Mouse (Mus musculus) CD8-positive naive resting alpha-beta T cell, adult 2 months (primary cell): ENCODE measurements around the gene Lifr.

ENCODE experiments used
- DNase-seq, 2 experiments: peaks; one replicate each; pipeline ENCODE4 v3.0.0; 2022; ENCODE audit warnings: low read depth in 2 of 2, low spot score in 2 of 2

Gene Lifr

DNA sequence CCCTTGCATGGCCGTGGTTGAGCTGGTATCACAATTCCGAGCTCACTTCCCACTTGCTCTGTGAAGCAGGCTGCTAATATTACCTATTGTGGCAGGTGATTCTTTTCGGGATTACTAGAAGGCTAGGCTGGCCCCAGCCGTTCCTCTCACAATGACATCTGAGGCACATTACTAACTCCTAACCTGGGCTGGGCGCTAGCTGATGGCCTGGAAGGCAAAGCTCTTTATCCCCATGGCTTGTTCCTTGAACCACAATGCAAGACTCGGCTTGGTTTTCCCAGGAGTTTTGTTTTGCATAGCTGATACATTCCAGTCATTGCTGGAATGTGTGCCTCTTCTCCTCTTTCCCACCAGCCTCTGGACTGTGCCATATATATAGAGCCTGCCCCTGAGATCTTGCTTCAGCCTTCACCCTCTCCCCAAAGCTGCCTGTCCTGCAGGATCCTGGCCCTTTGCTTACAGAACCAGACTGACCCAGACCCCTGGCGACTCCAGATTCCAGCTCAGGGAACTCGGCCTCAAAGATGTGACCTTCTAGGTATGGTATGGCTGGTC lies at the start of gene Lifr:
Gene Lifr (plus strand): TSS at position 404 of the 555 bp plus-strand sequence.
- DNase-seq = no peak

DNA sequence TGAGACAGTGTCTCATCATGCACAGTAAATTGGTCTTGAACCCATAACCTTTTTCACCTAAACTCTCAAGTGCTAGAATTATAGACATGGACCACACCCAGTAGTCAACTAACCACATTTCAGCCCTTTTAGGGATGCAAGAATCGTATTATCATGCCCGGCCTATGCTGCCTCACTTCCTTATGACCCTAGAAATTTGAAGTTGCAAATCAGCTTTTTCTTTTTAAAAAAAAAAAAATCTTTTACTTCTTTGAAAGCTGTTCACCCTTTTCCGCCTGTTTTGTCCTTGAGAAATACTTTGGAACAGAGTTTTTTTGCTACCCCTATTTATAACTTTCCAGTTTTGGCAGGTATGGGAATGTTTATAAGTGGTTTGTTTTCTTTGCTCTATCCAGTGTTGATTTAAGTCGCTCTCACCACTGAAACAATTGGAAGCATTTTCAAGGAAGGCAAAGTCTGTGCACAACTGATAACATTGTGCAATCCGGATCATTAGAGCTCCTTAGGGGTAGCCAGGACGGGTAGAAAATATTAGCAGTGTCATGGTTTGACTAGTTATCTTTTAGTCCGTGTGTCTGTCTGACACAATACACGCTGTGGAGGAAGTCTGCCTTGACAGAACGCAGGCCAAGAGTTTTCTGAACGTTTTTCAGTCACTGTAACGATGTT lies 46.2 kb upstream of the Lifr start:
- no peak for DNase-seq

DNA sequence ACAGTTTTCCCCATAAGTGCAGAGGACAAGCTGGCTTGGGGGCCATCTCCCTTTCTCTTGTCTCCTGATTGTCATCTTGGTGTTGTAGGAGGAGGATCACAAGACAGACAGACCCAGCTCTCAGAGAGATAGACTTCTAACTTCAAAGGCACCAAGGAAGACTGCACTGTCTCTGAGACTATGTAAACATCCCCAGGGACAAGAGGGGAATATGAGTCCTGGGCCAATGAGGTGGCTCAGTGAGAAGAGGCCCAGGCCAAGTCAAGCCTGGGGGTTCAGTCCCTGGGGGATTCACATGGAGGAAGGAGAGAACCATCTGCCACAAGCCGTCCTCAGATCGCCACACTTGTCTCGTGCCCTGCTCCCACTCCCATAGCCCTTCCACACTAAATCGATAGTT lies 45.4 kb upstream of the Lifr start:
- no peak for DNase-seq

DNA sequence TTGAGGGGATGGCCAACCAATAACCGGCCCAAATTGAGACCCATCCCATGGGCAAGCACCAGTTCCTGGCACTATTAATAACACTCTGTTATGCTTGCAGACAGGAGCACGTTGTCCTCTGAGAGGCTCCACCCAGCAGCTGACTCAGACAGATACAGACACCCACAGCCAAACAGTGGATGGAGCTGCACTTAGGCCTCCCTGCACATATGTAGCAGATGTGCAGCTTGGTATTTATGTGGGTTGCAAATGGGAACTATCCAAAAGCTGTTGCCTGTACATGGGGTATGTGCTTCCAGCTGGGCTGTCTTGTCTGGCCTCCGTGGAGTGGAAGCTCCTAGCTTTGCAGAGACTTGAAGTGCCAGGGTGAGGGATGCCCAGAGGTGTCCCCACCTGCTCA lies 42.5 kb upstream of the Lifr start:
- no peak for DNase-seq

DNA sequence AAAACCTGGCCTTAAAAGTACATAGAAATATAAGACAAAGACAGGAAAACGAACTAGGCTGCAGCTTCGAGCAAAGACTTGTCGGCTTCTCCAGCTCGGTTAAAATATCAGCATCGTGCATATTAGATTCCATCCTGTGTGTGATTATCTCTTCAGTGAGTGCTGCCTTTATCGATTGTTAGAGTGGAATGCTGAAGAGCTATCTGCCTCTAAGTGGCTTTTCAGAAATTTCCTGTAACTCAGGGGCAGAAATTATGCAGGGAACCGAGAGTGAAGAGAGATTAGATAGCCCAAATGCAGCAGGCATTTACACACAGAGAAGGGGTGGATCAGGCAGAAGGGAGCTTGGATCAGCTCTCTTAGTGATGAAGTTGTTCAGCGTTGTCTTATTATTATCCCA lies 41.5 kb upstream of the Lifr start:
- no peak for DNase-seq

DNA sequence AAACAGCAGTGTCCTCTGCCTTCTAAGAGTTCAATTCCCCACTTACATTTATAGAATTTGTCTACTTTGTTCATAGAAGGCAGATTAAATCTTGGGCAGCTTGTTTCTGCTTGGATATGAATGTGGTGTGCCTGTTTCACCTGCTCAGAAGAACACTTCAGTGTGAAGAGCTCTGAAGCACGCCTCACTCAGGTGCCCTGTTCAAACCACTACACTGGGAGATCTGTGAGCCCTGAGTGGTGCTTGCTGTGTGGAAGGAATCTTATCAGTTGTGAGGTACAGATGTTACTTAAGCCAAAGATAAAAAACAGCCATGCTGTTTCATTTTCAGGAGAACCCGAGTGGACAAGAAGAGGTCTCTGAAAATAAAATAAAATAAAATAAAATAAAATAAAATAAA lies 38.7 kb upstream of the Lifr start:
- DNase-seq = no peak

DNA sequence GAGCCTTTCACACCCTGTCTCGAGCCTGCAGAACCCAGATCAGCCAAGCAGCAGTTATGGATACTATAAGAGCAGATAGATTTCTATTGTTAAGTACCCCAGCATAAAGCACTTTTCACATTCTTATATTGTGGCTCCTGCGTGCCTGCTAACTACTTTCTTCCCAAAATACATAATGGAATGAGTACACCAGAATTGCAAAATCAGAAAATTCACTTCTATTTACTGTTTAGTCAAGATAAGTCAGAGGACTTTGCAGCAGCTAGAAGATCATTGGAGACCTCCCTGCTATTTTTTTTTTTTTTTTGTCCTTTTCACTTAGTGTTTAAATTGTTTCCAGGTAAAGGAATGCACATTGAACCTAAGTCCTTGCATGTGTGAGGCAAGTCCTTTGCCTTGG lies 38.3 kb upstream of the Lifr start:
- no peak for DNase-seq

DNA sequence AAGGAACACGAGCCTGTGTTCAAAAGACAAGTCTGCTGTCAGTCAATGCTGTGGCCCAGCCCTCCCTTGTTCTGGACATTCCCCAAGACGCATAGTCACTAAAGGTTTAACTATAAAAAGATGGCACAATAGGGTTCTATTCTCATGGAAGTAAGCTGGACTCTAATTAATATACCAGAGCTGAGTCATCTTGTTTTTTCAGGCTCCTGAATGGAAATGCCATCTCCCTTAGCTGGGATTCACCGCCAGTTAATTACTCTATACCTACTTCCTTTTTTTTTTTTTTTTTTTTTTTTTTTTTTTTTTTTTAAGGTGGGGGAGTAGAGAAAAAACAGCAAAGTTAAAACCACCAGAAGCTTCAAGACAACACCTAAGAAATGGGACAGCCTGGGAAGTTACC lies 33.6 kb upstream of the Lifr start:
- DNase-seq = no peak

DNA sequence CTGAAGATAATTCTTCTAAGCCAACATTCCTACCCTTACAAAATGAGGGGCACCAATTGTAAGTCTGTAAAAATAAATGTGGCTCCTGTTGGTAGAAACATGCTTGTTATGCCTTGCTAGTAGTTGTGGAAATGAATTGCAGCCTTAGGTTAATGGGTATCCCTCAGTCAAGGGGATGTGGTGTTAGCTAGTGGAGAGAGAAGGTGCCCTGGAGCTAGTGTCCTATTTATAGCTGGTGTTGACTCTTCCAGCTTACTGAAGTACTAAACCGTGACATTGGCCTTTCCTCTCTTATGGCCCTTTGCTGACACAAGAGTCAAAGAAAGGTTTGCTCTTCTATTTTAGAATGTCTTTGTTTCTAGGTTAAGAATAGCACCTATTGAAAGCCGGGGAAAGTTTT lies 29.9 kb upstream of the Lifr start:
- DNase-seq = no peak

DNA sequence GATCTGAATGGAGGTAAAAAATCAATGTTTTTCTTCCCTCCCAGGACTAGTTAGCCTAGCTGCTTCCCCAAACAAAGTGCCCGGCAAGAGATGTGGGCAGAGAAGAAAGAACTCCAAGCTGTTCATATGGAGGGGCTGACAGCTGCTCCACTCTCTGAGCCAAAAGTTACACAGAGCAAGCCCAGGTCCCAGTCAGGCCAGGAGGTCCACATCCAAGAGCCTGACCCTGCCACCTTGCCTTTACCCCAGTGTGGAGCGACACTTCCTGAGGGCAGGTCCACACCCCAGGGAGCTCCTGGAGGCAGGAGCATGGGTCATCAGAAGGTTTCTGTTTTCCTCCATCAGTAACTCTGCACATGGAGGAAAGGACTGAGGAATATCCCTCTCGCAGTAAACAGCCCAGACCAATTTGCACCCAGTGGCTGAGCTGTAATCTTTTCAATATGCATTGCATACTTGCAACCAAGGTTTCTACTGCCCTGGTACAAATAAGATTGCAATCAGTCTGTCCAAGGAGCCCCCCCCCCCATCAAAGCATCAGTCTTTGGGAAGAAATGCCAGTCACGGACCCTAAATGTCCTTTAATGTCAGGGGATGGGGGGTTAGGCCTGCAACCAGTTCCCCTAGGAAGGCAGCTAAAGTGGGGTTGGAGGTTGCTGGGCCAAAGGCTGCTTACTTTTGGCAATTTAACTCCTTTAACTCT lies 28.3 kb upstream of the Lifr start:
- DNase-seq = no peak

DNA sequence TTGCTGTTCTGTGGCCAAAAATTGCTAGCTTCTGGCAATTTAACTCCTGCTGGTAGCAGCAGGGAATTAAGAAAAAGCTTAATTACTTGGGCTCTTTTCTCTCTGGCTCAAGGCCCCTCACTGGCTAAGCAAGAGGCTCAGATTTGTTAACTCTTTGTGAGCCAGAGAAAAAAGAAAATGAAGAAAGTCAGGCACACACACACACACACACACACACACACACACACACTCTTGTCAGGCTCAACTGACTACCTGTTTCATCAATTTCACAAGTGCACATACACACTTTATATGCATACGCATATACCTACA lies 27.8 kb upstream of the Lifr start:
- no peak for DNase-seq

DNA sequence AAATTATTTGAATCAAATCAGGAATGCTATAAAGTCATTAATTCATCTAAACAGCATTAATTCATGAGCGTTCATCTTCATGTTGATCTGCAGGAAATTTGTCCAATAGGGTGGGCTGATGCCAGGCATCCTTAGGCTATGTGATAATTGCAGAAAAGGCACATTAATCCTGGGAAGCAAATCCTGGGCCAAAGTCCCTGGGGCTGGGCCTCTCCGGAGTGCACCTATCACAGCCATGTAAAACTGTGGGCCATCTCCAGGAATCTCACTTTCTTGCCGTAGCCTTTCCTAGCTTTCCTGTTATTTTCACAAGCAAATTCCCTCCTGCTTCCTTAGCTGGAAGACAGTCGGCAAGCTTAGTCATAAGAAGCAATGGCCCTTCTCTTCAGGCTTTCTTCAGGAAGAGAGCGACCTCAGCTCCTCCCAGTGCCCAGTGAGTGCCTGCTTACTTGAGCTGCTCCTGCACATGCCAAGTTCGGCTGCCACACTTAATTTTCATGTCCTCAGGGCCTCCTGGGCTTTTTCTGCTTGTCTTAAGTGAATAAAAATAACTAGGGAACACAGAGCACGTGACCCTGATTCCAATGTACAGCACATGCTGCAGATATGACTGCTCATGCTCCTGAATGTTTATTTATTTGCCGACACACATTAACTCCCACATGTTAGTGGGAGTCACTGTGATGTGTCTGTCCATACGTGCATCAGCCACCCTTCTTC lies 26.7 kb upstream of the Lifr start:
- no peak for DNase-seq

DNA sequence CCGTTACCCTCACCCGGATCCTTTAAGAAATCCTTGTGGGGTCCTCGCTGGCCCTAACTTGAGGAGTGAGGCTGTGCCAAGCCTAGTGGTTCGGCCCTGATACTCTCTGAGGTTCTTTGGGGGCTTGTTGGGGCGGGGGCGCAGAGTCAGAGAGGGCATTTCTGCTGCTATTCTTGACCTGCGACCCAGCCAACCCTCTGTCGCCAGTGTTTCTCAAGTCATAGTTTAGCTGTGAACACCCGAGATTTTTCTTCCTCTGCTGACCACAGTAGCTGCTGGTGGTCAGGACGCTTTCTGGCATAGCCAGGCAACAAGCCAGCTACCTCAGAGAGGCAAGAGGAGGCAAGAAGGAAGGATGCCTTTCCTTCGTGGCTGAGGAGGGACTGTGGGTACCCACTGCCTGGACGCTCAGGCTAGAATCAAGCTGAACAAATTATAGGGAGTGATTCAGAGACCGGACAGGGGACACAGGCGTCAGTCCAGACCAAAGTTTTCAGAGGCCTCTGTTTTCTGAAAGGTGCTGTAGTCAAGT lies 25.4 kb upstream of the Lifr start:
- DNase-seq = no peak

DNA sequence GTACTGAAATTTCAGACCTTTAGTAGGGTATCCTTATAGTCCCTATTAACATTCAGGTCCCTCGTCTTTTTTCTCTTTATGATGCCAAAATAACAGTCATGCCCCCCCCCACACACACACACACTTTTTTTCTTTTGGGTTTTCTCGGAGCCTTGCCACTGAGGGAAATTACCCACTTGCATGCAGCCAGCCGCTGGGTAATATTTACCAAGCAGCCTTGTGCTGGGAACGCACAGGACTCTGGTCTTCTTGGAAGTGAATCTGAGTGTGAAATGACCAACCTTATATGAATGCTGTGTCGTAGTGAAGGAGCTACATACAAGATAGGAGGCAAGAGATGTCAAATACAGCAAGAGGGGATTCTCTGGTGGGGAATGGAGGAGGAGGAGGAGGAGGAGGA lies 24.8 kb upstream of the Lifr start:
- DNase-seq = no peak

DNA sequence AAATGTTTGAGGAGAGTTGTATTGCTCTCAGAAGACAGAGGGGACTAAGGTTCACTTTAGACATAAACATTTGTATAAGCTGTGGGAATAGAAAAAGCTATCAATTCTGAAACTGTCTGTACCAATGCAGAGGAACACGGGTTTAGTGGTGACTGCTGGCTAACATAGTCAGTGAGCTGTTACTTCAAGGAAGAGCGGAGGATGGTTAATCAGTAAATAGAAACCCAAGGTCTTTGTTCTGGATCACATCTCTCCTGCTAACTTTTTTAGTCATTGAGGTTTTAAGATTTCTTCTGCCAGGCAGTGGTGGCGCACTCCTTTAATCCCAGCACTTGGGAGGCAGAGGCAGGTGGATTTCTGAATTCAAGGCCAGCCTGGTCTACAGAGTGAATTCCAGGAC lies 23.7 kb upstream of the Lifr start:
- DNase-seq = no peak

DNA sequence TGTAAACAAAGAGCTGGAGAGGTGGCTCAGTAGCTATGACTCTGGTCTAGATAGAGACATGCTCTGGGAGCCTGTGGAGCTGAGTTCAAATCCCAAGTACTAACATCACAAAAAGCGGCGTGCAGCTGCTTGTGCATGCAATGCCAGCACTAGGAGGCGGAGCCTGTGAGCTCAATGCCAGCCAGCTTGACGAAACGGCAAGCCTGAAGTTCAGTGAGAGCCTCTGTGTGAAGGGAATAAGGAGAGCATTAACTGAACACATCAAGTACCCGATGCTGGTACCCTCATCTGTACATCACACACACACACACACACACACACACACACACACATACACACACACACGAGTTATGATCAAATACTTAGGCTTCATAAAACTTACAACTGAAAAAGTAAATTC lies 21.0 kb upstream of the Lifr start:
- DNase-seq = no peak

DNA sequence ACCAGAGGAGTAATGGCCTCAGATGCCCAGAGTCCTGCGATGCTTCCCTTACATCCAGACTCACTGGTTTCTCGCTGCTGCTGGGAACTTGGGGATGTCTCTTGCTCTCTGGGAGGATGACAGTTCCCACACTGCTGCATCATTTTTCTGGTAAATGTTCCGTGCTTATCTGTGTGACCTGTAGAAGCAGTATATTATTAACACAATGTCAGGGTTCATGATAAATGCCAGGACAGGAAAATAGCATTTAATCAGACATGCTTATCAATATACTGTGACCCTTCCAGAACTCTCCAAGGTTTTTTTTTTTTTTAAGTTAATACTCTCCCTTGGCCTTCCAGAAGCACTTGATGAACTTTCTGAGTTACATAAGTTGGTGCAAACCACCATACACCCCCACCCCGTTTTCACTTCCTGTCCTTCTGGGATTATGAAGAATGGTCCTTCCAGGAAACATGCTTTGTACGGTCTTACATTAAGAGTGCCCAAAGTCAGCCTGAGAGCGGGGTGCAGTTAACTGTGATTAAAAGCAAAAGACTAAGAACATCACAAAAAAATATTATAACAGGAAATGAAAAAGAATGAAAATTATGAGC lies 20.1 kb upstream of the Lifr start:
- no peak for DNase-seq

DNA sequence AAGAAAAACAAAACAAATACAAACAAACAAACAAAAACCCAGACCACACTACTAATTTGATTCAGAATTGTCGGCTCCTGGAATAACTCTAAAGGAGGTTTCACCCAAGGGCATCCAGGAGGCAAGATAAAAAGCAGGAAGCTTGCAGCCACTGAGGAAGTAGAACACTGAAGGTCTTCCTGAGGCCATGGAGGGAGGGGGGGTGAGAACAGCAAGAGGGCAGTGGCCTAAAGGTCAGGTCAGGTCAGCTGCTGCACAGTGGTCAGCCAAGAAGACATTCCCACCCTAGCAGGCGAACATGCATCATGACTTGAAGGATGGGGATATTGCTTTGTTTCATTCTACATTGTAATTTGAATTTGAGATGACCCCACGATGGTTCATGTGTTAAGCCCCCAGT lies 17.1 kb upstream of the Lifr start:
- DNase-seq = no peak

DNA sequence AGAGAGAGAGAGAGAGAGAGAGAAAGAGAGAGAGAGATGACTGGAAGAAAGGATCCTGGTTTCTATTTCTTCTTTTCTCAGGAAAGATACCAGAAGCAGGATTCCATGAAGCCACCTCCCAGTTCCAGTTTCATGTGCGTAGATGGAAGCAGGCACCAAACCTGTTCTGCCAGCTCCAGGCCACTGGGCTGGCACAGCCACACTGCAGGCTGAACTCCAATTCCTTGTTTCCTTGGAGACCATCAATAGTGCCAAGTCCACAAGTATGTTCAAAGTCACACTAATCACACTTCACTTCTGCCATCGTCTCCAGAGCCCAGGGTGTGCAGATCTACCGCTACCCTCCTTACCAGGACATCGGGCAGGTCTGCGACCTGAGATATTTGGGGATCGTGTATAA lies 15.2 kb upstream of the Lifr start:
- no peak for DNase-seq

DNA sequence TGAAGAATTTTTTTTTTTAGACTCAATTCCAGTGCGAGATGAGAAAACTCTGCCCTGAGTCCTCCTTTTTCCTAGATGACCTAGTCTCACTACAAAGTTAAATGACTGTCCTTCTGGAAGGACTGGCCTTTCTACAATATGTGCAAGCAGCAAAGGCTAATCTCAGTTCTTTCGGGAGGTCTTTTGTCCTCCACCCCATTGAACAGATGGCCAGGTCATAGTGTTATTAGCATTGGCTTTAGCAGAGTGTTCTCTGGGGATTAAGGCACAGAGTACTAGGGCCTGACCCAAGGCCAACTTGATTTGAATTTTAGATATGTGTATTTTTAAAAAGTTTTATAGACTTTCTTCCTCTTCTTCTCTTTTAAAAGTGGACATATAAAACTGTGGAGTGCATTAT lies 12.1 kb upstream of the Lifr start:
- no peak for DNase-seq

DNA sequence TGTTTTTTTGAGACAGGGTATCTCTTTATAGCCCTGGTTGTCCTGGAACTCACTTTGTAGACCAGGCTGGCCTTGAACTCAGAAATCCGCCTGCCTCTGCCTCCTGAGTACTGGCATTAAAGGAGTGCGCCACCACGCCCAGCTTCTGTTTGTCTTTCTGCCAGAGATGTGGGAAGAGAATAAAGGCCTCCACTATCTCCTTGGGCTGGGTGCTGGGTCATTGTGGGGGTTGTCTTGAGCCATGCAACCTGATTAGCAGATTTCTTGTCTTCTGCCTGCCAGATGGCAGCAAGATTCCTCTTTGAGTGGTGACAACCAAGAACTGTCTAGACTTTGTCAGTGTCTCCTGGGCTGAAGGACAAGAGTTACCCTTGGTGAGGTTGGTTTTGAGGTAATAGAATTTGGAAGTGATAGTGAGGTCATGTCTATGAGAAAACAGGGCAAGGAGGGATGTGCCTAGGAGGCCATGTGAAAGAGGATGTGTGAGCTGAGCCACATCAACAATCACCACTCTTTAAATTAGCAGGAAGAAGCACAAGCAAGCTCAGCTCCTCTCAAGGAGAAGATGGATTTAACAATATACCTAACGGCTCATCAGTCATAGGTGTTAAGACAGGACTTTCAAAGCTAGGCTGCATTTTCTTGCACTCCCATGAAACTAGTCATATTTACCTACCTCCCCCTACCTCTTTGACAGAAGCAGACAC lies 10.6 kb upstream of the Lifr start:
- no peak for DNase-seq
